Mouse (Mus musculus) midbrain, postnatal 0 days (tissue): ENCODE results near the gene Kdm6b. TPM values are rescaled to one million over a fixed set of nuclear protein-coding genes. Genes with fewer than 3 reads are reported as not detected.

Source experiments
- ATAC-seq: fragments of 200-750 bp; cut with Nextera tagmentation; 2 replicates; pipeline ENCODE4 v1.8.0; 2017; ENCODE audit warnings: moderate number of reproducible peaks, mild to moderate bottlenecking, moderate TSS enrichment, moderate library complexity; ENCODE audit not compliant: low FRiP score
- DNase-seq: peaks from one replicate; pipeline ENCODE4 v3.0.0-alpha.2; 2015; ENCODE audit warnings: low spot score
- H3K27ac ChIP-seq: fragments of 300-500 bp; sonication (generic); 2 replicates; pipeline ENCODE4 v1.5.1; 2014; ENCODE audit warnings: low read depth, mild to moderate bottlenecking, low read length, mixed read lengths
- H3K27me3 ChIP-seq: fragments of 300-500 bp; sonication (generic); 2 replicates; pipeline ENCODE4 v1.6.1; 2014; ENCODE audit warnings: low read length, control low read depth, mixed read lengths; ENCODE audit not compliant: insufficient read depth
- H3K36me3 ChIP-seq: fragments of 300-500 bp; sonication (generic); 2 replicates; pipeline ENCODE4 v1.6.1; 2014; ENCODE audit warnings: low read length, control low read depth, mixed read lengths; ENCODE audit not compliant: insufficient read depth
- H3K4me1 ChIP-seq: fragments of 300-500 bp; sonication (generic); 2 replicates; pipeline ENCODE4 v1.6.1; 2014; ENCODE audit warnings: mild to moderate bottlenecking, control low read depth, antibody characterized with exemption, low read length, mixed read lengths; ENCODE audit not compliant: insufficient read depth
- H3K4me2 ChIP-seq: fragments of 300-500 bp; sonication (generic); 2 replicates; pipeline ENCODE4 v1.6.1; 2014; ENCODE audit warnings: low read depth, mild to moderate bottlenecking, low read length, mixed read lengths; ENCODE audit not compliant: poor library complexity, severe bottlenecking
- H3K4me3 ChIP-seq: fragments of 300-500 bp; sonication (generic); 2 replicates; pipeline ENCODE4 v1.5.1; 2014; ENCODE audit warnings: low read depth, mild to moderate bottlenecking, low read length, moderate library complexity
- H3K9ac ChIP-seq: fragments of 300-500 bp; sonication (generic); replicated peaks from 2 replicates; pipeline ENCODE4 v1.6.1; 2014; ENCODE audit warnings: mild to moderate bottlenecking, low read length, moderate library complexity, mixed read lengths; ENCODE audit not compliant: poor library complexity, severe bottlenecking
- H3K9me3 ChIP-seq: fragments of 300-500 bp; sonication (generic); 2 replicates; pipeline ENCODE4 v1.6.1; 2016; ENCODE audit warnings: low read length, control low read depth
- CTCF ChIP-seq: IDR thresholded peaks from 2 replicates; pipeline ENCODE4 v1.5.1; 2016; ENCODE audit warnings: antibody characterized with exemption, mild to moderate bottlenecking
- WGBS: fragments of 180-500 bp; shearing (Covaris S2); extraction: QIAGEN DNeasy Blood & Tissue Kit; methylation state at CpG from one replicate; pipeline ENCODE4 v1.1.7; 2014; 5-methylcytosine and 5-hydroxymethylcytosine counted together
- polyA plus RNA-seq: library from polyadenylated mRNA; unstranded; fragments of >200 nt; fragmentation: Nextera tagmentation; extraction: Ambion mirVana; gene quantifications from 2 replicates; pipeline ENCODE4 v1.2.1, GENCODE M21; 2015
- total RNA-seq: library from RNA; depleted of rRNA; stranded (reverse); fragments of >200 nt; gene quantifications from 2 replicates; pipeline ENCODE4 v1.2.3, GENCODE M21; 2014

The Kdm6b gene
- total and polyA plus RNA-seq, 2 experiments from 2014 or later = 14.5 to 22.7 TPM

GRCm38 (mm10) chr11:69369215-69369989, 44.1 kb downstream of the Kdm6b start, which contains the start of gene Chd3:
TSS of gene Chd3 (minus strand) at chr11:69369406.
- H3K4me2 ChIP-seq = peak within 1 kb of the TSS; percentile 88
- peaks cover 15% of the 10 kb centered on the region for H3K4me1 ChIP-seq
- H3K9ac ChIP-seq = peak within 1 kb of the TSS; percentile 100
- H3K36me3 ChIP-seq = peaks cover 2% of the 10 kb centered on the region; the same call in 1 of the 2 replicates
- DNase-seq (no peak), ATAC-seq (no peak)
- no peaks in the 10 kb centered on the region for H3K9me3 ChIP-seq
- no peak for TF ChIP-seq CTCF
- peak within 1 kb of the TSS; percentile 89 for H3K4me3 ChIP-seq
- H3K27me3 ChIP-seq = no peaks in the 10 kb centered on the region
- WGBS = under 1% methylated on average over 23 of the region's 34 CpGs
- peak within 1 kb of the TSS; percentile 99 for H3K27ac ChIP-seq

DNA sequence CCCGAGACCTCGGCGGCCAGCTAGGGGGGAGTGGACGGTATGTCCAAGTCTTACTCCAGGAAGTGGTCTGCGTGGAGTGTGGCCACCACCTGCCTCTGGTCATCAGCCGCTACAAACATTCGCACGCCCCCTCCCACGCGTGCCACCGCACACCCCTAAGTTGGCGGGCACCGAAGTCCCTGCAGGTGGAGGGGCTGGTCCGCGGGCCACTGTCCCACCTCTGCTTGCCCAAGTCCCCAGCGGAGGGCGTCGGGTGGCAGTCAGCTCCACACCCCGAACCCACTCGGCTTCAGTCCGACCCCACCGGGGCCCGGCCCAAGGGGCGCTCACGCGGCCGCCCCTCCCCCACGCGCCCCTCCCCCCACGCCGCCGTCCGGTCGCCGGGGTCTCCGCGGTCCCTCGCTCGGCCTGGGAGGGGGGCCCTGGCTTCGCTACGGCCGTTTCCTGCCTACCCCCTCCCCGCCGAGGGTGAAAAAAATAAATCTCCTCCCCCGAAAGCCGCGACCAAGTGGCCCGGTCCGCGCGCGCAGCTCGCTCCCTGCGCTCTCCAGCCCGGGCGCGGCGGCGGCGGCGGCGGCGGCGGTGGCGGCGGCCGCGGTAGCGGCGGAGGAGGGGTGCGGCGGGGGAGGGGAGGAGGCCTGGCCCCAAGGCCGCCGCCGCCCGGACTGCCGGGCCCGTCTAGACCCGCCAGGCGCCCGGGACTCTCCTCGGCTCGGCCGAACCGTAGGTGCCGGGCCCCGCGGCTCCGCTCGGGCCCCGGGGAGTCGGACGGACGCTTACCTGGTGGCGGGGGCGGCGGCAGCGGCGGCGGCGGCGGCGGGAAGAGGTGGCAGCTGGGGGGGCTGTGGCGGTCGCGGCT, 44.9 kb downstream of the Kdm6b start:
- peak overlapping the region; percentile 88 for H3K4me2 ChIP-seq
- peak overlapping the region; percentile 89 for H3K4me3 ChIP-seq
- peak overlapping the region; percentile 100 for H3K9ac ChIP-seq
- no peak for TF ChIP-seq CTCF
- no peaks in the 10 kb centered on the region for H3K9me3 ChIP-seq
- DNase-seq = no peak
- H3K27ac ChIP-seq = peak overlapping the region; percentile 99
- H3K36me3 ChIP-seq = 0 out of 2 replicates have a peak, but pooled peaks cover 5% of the 10 kb centered on the region
- H3K27me3 ChIP-seq = no peaks in the 10 kb centered on the region
- 1% methylated on average over 31 of the region's 106 CpGs for WGBS
- peaks cover 18% of the 10 kb centered on the region for H3K4me1 ChIP-seq
- ATAC-seq = no peak

- 1% methylated on average over 22 of the region's 22 CpGs for WGBS
- Histone ChIP-seq H3K4me3 (peak overlapping the region; percentile 89), H3K4me2 (peak overlapping the region; percentile 88), H3K27me3 (no peaks in the 10 kb centered on the region), H3K36me3 (peaks cover 12% of the 10 kb centered on the region; the same call in 1 of the 2 replicates), H3K9me3 (no peaks in the 10 kb centered on the region), H3K9ac (peak overlapping the region; percentile 100), H3K27ac (peak overlapping the region; percentile 99), H3K4me1 (peaks cover 18% of the 10 kb centered on the region)
- DNase-seq (no peak), ATAC-seq (no peak)
- TF ChIP-seq CTCF = no peak
These were observed 45.7 kb downstream of the Kdm6b start for GRCm38 (mm10) chr11:69367616-69368355.

GRCm38 (mm10) chr11:69366855-69367615, 46.4 kb downstream of the Kdm6b start:
- ATAC-seq = no peak
- H3K27me3 ChIP-seq = no peaks in the 10 kb centered on the region
- H3K9me3 ChIP-seq = no peaks in the 10 kb centered on the region
- DNase-seq = peak; percentile 52
- H3K4me1 ChIP-seq = peaks cover 18% of the 10 kb centered on the region
- peak; percentile 7; the same call in 1 of the 2 replicates for TF ChIP-seq CTCF
- peak overlapping the region; percentile 89 for H3K4me3 ChIP-seq
- under 1% methylated on average over 22 of the region's 22 CpGs for WGBS
- H3K9ac ChIP-seq = peak overlapping the region; percentile 50
- H3K27ac ChIP-seq = peak overlapping the region; percentile 99
- peak overlapping the region; percentile 88 for H3K4me2 ChIP-seq
- H3K36me3 ChIP-seq = peaks cover 17% of the 10 kb centered on the region
